Mouse (Mus musculus) midbrain, postnatal 0 days (tissue): Measurements from ENCODE around the gene Tert. TPM values are rescaled to one million over a fixed set of nuclear protein-coding genes. Genes with fewer than 3 reads are reported as not detected.

Experiments
- ATAC-seq: fragments of 200-750 bp; cut with Nextera tagmentation; 2 replicates; pipeline ENCODE4 v1.8.0; 2017; ENCODE audit warnings: moderate number of reproducible peaks, mild to moderate bottlenecking, moderate TSS enrichment, moderate library complexity; ENCODE audit not compliant: low FRiP score
- DNase-seq: peaks from one replicate; pipeline ENCODE4 v3.0.0-alpha.2; 2015; ENCODE audit warnings: low spot score
- H3K27ac ChIP-seq: fragments of 300-500 bp; sonication (generic); 2 replicates; pipeline ENCODE4 v1.5.1; 2014; ENCODE audit warnings: low read depth, mild to moderate bottlenecking, low read length, mixed read lengths
- H3K27me3 ChIP-seq: fragments of 300-500 bp; sonication (generic); 2 replicates; pipeline ENCODE4 v1.6.1; 2014; ENCODE audit warnings: low read length, control low read depth, mixed read lengths; ENCODE audit not compliant: insufficient read depth
- H3K36me3 ChIP-seq: fragments of 300-500 bp; sonication (generic); 2 replicates; pipeline ENCODE4 v1.6.1; 2014; ENCODE audit warnings: low read length, control low read depth, mixed read lengths; ENCODE audit not compliant: insufficient read depth
- H3K4me1 ChIP-seq: fragments of 300-500 bp; sonication (generic); 2 replicates; pipeline ENCODE4 v1.6.1; 2014; ENCODE audit warnings: mild to moderate bottlenecking, control low read depth, antibody characterized with exemption, low read length, mixed read lengths; ENCODE audit not compliant: insufficient read depth
- H3K4me2 ChIP-seq: fragments of 300-500 bp; sonication (generic); 2 replicates; pipeline ENCODE4 v1.6.1; 2014; ENCODE audit warnings: low read depth, mild to moderate bottlenecking, low read length, mixed read lengths; ENCODE audit not compliant: poor library complexity, severe bottlenecking
- H3K4me3 ChIP-seq: fragments of 300-500 bp; sonication (generic); 2 replicates; pipeline ENCODE4 v1.5.1; 2014; ENCODE audit warnings: low read depth, mild to moderate bottlenecking, low read length, moderate library complexity
- H3K9ac ChIP-seq: fragments of 300-500 bp; sonication (generic); replicated peaks from 2 replicates; pipeline ENCODE4 v1.6.1; 2014; ENCODE audit warnings: mild to moderate bottlenecking, low read length, moderate library complexity, mixed read lengths; ENCODE audit not compliant: poor library complexity, severe bottlenecking
- H3K9me3 ChIP-seq: fragments of 300-500 bp; sonication (generic); 2 replicates; pipeline ENCODE4 v1.6.1; 2016; ENCODE audit warnings: low read length, control low read depth
- CTCF ChIP-seq: IDR thresholded peaks from 2 replicates; pipeline ENCODE4 v1.5.1; 2016; ENCODE audit warnings: antibody characterized with exemption, mild to moderate bottlenecking
- WGBS: fragments of 180-500 bp; shearing (Covaris S2); extraction: QIAGEN DNeasy Blood & Tissue Kit; methylation state at CpG from one replicate; pipeline ENCODE4 v1.1.7; 2014; 5-methylcytosine and 5-hydroxymethylcytosine counted together
- polyA plus RNA-seq: library from polyadenylated mRNA; unstranded; fragments of >200 nt; fragmentation: Nextera tagmentation; extraction: Ambion mirVana; gene quantifications from 2 replicates; pipeline ENCODE4 v1.2.1, GENCODE M21; 2015
- total RNA-seq: library from RNA; depleted of rRNA; stranded (reverse); fragments of >200 nt; gene quantifications from 2 replicates; pipeline ENCODE4 v1.2.3, GENCODE M21; 2014; rRNA removed

Tert gene
- total RNA-seq (7.7 and 16.0 TPM in 2 replicates), polyA plus RNA-seq (2.3 and 2.9 TPM in 2 replicates)

DNA sequence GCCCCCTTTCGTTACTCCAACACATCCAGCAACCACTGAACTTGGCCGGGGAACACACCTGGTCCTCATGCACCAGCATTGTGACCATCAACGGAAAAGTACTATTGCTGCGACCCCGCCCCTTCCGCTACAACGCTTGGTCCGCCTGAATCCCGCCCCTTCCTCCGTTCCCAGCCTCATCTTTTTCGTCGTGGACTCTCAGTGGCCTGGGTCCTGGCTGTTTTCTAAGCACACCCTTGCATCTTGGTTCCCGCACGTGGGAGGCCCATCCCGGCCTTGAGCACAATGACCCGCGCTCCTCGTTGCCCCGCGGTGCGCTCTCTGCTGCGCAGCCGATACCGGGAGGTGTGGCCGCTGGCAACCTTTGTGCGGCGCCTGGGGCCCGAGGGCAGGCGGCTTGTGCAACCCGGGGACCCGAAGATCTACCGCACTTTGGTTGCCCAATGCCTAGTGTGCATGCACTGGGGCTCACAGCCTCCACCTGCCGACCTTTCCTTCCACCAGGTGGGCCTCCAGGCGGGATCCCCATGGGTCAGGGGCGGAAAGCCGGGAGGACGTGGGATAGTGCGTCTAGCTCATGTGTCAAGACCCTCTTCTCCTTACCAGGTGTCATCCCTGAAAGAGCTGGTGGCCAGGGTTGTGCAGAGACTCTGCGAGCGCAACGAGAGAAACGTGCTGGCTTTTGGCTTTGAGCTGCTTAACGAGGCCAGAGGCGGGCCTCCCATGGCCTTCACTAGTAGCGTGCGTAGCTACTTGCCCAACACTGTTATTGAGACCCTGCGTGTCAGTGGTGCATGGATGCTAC is at the start of gene Tert:
TSS of gene Tert (plus strand) at position 167 of the 805 bp plus-strand sequence.
- H3K4me2 ChIP-seq, result peak within 1 kb of the TSS; percentile 83
- peak within 1 kb of the TSS; percentile 65 for H3K9ac ChIP-seq
- DNase-seq (peak; percentile 76), ATAC-seq (peak; percentile 87)
- peak within 1 kb of the TSS; percentile 39 for H3K27ac ChIP-seq
- 10% methylated on average over 46 of the region's 47 CpGs for WGBS
- H3K36me3 ChIP-seq, result 0 out of 2 replicates have a peak, but pooled peaks cover 1% of the 10 kb centered on the region
- H3K4me3 ChIP-seq, result peak within 1 kb of the TSS; percentile 43
- H3K9me3 ChIP-seq, result no peaks in the 10 kb centered on the region
- H3K27me3 ChIP-seq, result no peaks in the 10 kb centered on the region
- peak; percentile 68 for TF ChIP-seq CTCF
- H3K4me1 ChIP-seq, result no peaks in the 10 kb centered on the region

DNA sequence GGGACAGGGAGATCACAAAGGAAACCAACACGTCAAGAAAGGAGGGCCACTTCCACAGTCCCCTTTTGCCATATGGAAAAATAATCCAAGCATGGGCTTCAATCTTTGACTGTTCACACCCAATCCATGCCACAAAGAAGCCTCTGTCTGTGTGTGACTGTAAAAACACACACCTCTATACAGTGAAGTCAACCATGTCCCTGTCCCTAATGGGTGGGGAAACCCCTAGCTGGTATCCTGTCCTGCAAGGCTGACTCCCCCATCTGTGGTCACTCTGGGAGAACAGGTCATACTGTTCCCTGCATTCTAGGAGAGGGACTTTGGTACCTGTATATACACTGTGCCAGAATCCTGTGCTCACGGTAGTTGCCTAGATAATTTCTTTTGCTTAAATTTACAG is 49.4 kb upstream of the Tert start:
- Histone ChIP-seq H3K9ac (no peak overlapping the region), H3K4me2 (no peak overlapping the region), H3K27ac (no peak overlapping the region), H3K9me3 (no peaks in the 10 kb centered on the region), H3K4me1 (no peaks in the 10 kb centered on the region), H3K36me3 (no peaks in the 10 kb centered on the region), H3K27me3 (no peaks in the 10 kb centered on the region), H3K4me3 (no peak overlapping the region)
- no peak for ATAC-seq
- TF ChIP-seq CTCF, result no peak
- 74% methylated on average over 2 of the region's 2 CpGs for WGBS
- no peak for DNase-seq

DNA sequence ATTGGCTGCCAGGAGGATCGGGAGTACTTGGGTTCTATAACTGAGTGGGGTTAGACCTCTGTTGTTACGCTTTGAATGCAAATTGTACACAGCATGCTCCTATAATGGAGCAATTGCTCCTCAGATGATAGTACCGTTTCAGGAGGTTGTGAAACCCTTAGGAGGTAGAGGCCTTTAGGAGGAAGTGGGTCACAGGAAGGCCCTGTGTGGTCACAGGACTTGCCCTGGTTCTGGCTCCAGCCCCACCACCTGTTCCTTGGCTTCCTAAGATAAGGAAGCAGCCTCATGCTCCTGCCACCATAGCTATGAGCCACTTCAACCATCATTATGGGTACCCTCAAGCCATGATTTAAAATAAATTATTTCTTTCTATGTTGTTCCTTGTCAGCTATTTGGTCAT is 35.2 kb upstream of the Tert start:
- no peak for DNase-seq
- no peaks in the 10 kb centered on the region for H3K9me3 ChIP-seq
- H3K36me3 ChIP-seq, result no peaks in the 10 kb centered on the region
- H3K27ac ChIP-seq, result no peak overlapping the region
- WGBS, result 87% methylated on average over 3 of the region's 3 CpGs
- H3K27me3 ChIP-seq, result 0 out of 2 replicates have a peak, but pooled peaks cover 4% of the 10 kb centered on the region
- H3K4me2 ChIP-seq, result no peak overlapping the region
- no peak overlapping the region for H3K4me3 ChIP-seq
- no peak for ATAC-seq
- TF ChIP-seq CTCF, result no peak
- no peak overlapping the region for H3K9ac ChIP-seq
- no peaks in the 10 kb centered on the region for H3K4me1 ChIP-seq

DNA sequence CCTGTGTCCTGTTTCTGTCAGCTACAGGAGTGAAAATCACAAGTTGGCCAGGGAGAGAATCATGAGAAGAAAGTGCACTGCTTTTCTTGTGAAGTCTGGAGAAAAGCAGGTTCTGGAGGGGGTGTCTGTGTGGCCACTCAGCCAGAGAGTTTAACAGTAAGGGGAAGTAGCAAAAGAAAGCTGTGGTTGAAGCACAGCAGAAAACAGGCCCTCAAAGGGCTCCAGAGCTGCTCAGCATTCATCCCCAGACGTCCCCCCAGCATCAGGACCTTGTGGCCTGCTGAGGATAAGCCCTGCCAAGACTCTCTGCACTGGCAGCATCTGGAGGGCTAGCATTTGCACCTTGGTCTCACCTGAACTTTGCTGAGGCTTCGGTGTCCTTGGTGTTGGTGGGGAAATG is 34.2 kb upstream of the Tert start:
- no peaks in the 10 kb centered on the region for H3K4me1 ChIP-seq
- no peak overlapping the region for H3K9ac ChIP-seq
- H3K36me3 ChIP-seq, result no peaks in the 10 kb centered on the region
- no peaks in the 10 kb centered on the region for H3K9me3 ChIP-seq
- no peak overlapping the region for H3K27ac ChIP-seq
- 48% methylated on average over 2 of the region's 2 CpGs for WGBS
- no peak for TF ChIP-seq CTCF
- ATAC-seq (no peak), DNase-seq (no peak)
- H3K4me2 ChIP-seq, result no peak overlapping the region
- H3K4me3 ChIP-seq, result no peak overlapping the region
- 0 out of 2 replicates have a peak, but pooled peaks cover 4% of the 10 kb centered on the region for H3K27me3 ChIP-seq

DNA sequence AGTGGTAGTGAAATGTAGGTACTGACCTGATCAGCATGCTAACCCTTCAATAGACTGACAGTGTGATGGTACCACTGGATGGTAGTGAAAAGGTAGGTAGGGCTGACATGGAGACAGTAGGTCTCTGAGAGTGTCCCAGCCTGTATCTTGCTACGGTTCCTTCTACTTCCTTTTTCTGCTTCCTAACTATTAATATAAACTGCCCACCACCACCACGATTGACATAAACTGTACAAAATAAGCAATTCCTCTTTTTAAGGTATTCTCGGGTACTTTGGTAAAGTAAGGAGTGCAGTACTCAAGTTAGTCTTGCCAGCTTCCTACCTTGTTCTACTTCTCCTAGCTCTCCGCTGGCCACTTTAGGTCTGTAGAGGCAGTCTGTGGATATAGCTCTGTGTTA is 30.4 kb upstream of the Tert start:
- H3K4me2 ChIP-seq, result no peak overlapping the region
- H3K9ac ChIP-seq, result no peak overlapping the region
- 0 out of 2 replicates have a peak, but pooled peaks cover 4% of the 10 kb centered on the region for H3K27me3 ChIP-seq
- no peak for TF ChIP-seq CTCF
- no peaks in the 10 kb centered on the region for H3K4me1 ChIP-seq
- DNase-seq (no peak), ATAC-seq (no peak)
- no peak overlapping the region for H3K4me3 ChIP-seq
- no peak overlapping the region for H3K27ac ChIP-seq
- WGBS, result 71% methylated on average over 4 of the region's 4 CpGs
- H3K36me3 ChIP-seq, result no peaks in the 10 kb centered on the region
- H3K9me3 ChIP-seq, result no peaks in the 10 kb centered on the region

DNA sequence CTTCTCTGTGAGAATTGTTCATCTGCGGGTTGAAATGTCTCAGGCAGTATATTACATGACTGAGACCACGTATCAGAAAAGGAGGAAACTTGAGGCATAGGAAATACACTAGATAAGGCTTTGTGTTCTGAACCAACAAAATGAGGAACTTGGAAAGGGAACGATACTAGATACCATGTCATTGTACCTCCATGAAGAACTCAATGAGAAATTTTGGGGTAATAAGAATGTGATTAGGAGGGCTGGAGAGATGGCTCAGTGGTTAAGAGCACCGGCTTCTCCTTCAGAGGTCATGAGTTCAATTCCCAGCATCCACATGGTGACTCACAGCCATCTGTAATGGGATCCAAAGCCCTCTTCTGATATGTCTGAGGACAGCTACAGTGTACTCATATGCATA is 26.5 kb upstream of the Tert start:
- WGBS, result 86% methylated on average over 4 of the region's 4 CpGs

More for the DNA sequence above, 26.5 kb upstream of the Tert start:
- Histone ChIP-seq H3K4me1 (peaks cover 5% of the 10 kb centered on the region; the same call in 1 of the 2 replicates), H3K36me3 (no peaks in the 10 kb centered on the region), H3K4me2 (no peak overlapping the region), H3K4me3 (no peak overlapping the region), H3K9me3 (no peaks in the 10 kb centered on the region), H3K27ac (no peak overlapping the region), H3K27me3 (no peaks in the 10 kb centered on the region), H3K9ac (no peak overlapping the region)
- no peak for DNase-seq
- ATAC-seq, result no peak
- no peak for TF ChIP-seq CTCF
